Mouse (Mus musculus): ENCODE measurements around the gene Noxo1. TPM values are rescaled to one million over a fixed set of nuclear protein-coding genes. Genes with fewer than 3 reads are reported as not detected.

The Noxo1 gene
- 1.4 and 1.9 TPM in 2 replicates for polyA plus RNA-seq (2012)

GRCm38 (mm10) chr17:24696011-24696697 is at the start of gene Noxo1, which contains the start of gene Gfer:
Gene Noxo1 (plus strand): TSS chr17:24696234.
Gene Gfer (minus strand): TSS chr17:24696156.

GRCm38 (mm10) chr17:24650070-24650616 is 45.9 kb upstream of the Noxo1 start, which contains the start of gene Slc9a3r2:
Gene Slc9a3r2 (minus strand): TSS chr17:24650327.

GRCm38 (mm10) chr17:24658017-24658758 is 37.8 kb upstream of the Noxo1 start, which contains the start of gene Npw:
Gene Npw (minus strand): TSS chr17:24658457.

GRCm38 (mm10) chr17:24669545-24670245 is 26.3 kb upstream of the Noxo1 start, which contains the start of gene Zfp598:
Gene Zfp598 (plus strand): TSS chr17:24669687.

GRCm38 (mm10) chr17:24689251-24690081 is 6.6 kb upstream of the Noxo1 start, which contains the start of gene Syngr3:
Gene Syngr3 (minus strand): TSS chr17:24689955.

GRCm38 (mm10) chr17:24706982-24707800 is 11.2 kb downstream of the Noxo1 start, which contains the start of gene Tbl3:
Gene Tbl3 (minus strand): TSS chr17:24707660.

GRCm38 (mm10) chr17:24717943-24718342 is 21.9 kb downstream of the Noxo1 start, which contains the start of the genes Rnf151 and Rps2:
Gene Rnf151 (minus strand): TSS chr17:24718063.
Gene Rps2 (plus strand): TSS chr17:24718116.

GRCm38 (mm10) chr17:24724184-24724583 is 28.1 kb downstream of the Noxo1 start, which contains the start of gene Ndufb10:
Gene Ndufb10 (minus strand): TSS chr17:24724478.

GRCm38 (mm10) chr17:24727618-24728017 is 31.6 kb downstream of the Noxo1 start, which contains the start of gene Rpl3l:
Gene Rpl3l (plus strand): TSS chr17:24727820.

GRCm38 (mm10) chr17:24736330-24737051 is 40.5 kb downstream of the Noxo1 start, which contains the start of gene Msrb1:
Gene Msrb1 (plus strand): TSS chr17:24736642.

Other genes starting within 250 kb of the Noxo1 start
- gene E4f1, start 225.9 kb upstream of the Noxo1 start, polyA plus RNA-seq (2012), result 22.1 and 25.5 TPM in 2 replicates
- 40.9 and 49.4 TPM in 2 replicates for gene Pgp, start 225.8 kb upstream of the Noxo1 start, polyA plus RNA-seq (2012)
- gene Bricd5, start 222.3 kb upstream of the Noxo1 start, polyA plus RNA-seq (2012), result 0.47 TPM in 1 of 2 replicates, not detected in the other
- 11.5 and 13.6 TPM in 2 replicates for gene Mlst8, start 217.2 kb upstream of the Noxo1 start, polyA plus RNA-seq (2012)
- 0.09 TPM in 2 replicates for gene Caskin1, start 207.6 kb upstream of the Noxo1 start, polyA plus RNA-seq (2012)
- 245 and 258 TPM in 2 replicates for gene Traf7, start 168.3 kb upstream of the Noxo1 start, polyA plus RNA-seq (2012)
- gene Rab26, start 162.0 kb upstream of the Noxo1 start, polyA plus RNA-seq (2012), result 0.11 and 0.31 TPM in 2 replicates
- gene Pkd1, start 146.4 kb upstream of the Noxo1 start, polyA plus RNA-seq (2012), result 8.2 and 11.0 TPM in 2 replicates
- 54.9 and 75.1 TPM in 2 replicates for gene Tsc2, start 63.6 kb upstream of the Noxo1 start, polyA plus RNA-seq (2012)
- gene Nthl1, start 63.6 kb upstream of the Noxo1 start, polyA plus RNA-seq (2012), result 13.1 and 14.7 TPM in 2 replicates
- gene Slc9a3r2, start 45.9 kb upstream of the Noxo1 start, polyA plus RNA-seq (2012), result 6.3 and 8.8 TPM in 2 replicates
- 1.1 and 1.8 TPM in 2 replicates for gene Npw, start 37.8 kb upstream of the Noxo1 start, polyA plus RNA-seq (2012)
- 115 and 133 TPM in 2 replicates for gene Zfp598, start 26.5 kb upstream of the Noxo1 start, polyA plus RNA-seq (2012)
- 0.09 and 0.17 TPM in 2 replicates for gene Syngr3, start 6.3 kb upstream of the Noxo1 start, polyA plus RNA-seq (2012)
- 83.1 and 98.4 TPM in 2 replicates for gene Gfer, start 78 bp upstream of the Noxo1 start, polyA plus RNA-seq (2012)
- gene Tbl3, start 11.4 kb downstream of the Noxo1 start, polyA plus RNA-seq (2012), result 27.5 and 29.5 TPM in 2 replicates
- gene Rnf151, start 21.8 kb downstream of the Noxo1 start, polyA plus RNA-seq (2012), result 0.10 and 0.29 TPM in 2 replicates
- gene Rps2, start 21.9 kb downstream of the Noxo1 start, polyA plus RNA-seq (2012), result 3,004 and 3,175 TPM in 2 replicates
- gene Ndufb10, start 28.2 kb downstream of the Noxo1 start, polyA plus RNA-seq (2012), result 406 and 479 TPM in 2 replicates
- gene Rpl3l, start 31.6 kb downstream of the Noxo1 start, polyA plus RNA-seq (2012), result 0.62 and 0.84 TPM in 2 replicates
- gene Msrb1, start 40.4 kb downstream of the Noxo1 start, polyA plus RNA-seq (2012), result 41.5 and 68.8 TPM in 2 replicates
- gene Hs3st6, start 56.8 kb downstream of the Noxo1 start, polyA plus RNA-seq (2012), result 0.26 and 0.34 TPM in 2 replicates
- gene Meiob, start 108.1 kb downstream of the Noxo1 start, polyA plus RNA-seq (2012), result not detected in 2 replicates
- gene Hagh, start 143.9 kb downstream of the Noxo1 start, polyA plus RNA-seq (2012), result 23.5 and 28.8 TPM in 2 replicates
- 4.0 and 4.1 TPM in 2 replicates for gene Fahd1, start 154.1 kb downstream of the Noxo1 start, polyA plus RNA-seq (2012)
- 0.05 and 0.10 TPM in 2 replicates for gene Igfals, start 169.8 kb downstream of the Noxo1 start, polyA plus RNA-seq (2012)
- gene Nubp2, start 190.1 kb downstream of the Noxo1 start, polyA plus RNA-seq (2012), result 90.9 and 102 TPM in 2 replicates
- gene Spsb3, start 190.4 kb downstream of the Noxo1 start, polyA plus RNA-seq (2012), result 36.2 and 37.4 TPM in 2 replicates
- 16.0 and 16.9 TPM in 2 replicates for gene Eme2, start 198.9 kb downstream of the Noxo1 start, polyA plus RNA-seq (2012)
- 84.7 and 84.8 TPM in 2 replicates for gene Mrps34, start 198.9 kb downstream of the Noxo1 start, polyA plus RNA-seq (2012)
- gene Nme3, start 200.3 kb downstream of the Noxo1 start, polyA plus RNA-seq (2012), result 19.9 and 26.0 TPM in 2 replicates
- gene Mapk8ip3, start 240.7 kb downstream of the Noxo1 start, polyA plus RNA-seq (2012), result 47.5 and 84.7 TPM in 2 replicates

Measured in megakaryocyte-erythroid progenitor cell, adult 5 weeks (primary cell).